Mouse (Mus musculus): Measurements from ENCODE around the gene Spcs3.

GRCm38 (mm10) chr8:54491934-54492333 lies 37.9 kb downstream of the Spcs3 start:
- TF ChIP-seq CTCF (IDR thresholded peaks at IDR 0.05; ENCODE audit: control insufficient read depth, insufficient read depth, low read length) (no peak), POLR2A (IDR thresholded peaks at IDR 0.05; ENCODE audit: borderline replicate concordance, control insufficient read depth, low read depth, low read length) (no peak)

All from bone marrow, adult 2 months (tissue).